Mouse (Mus musculus): ENCODE results near the gene Cntrob. TPM values are rescaled to one million over a fixed set of nuclear protein-coding genes. Genes with fewer than 3 reads are reported as not detected.
A peak's percentile ranks its signal among the peaks of the same experiment; 100 is the strongest.

Gene Cntrob
- polyA plus RNA-seq, 1 experiment, result 17.6 TPM

- Histone ChIP-seq H3K4me3 (ENCODE audit: insufficient read depth, low read length) (no peak overlapping the region), H3K27ac (ENCODE audit: insufficient read depth, low read length) (no peak overlapping the region), H3K4me1 (ENCODE audit: control insufficient read depth, insufficient read depth, low read length) (no peaks in the 10 kb centered on the region)
- TF ChIP-seq CTCF (IDR thresholded peaks at IDR 0.05; ENCODE audit: borderline replicate concordance, insufficient read depth, low read length) (no peak), POLR2A (IDR thresholded peaks at IDR 0.05; ENCODE audit: low read depth, low read length) (no peak)
These were observed 47.9 kb downstream of the Cntrob start for GRCm38 (mm10) chr11:69275650-69276049.

GRCm38 (mm10) chr11:69272122-69272740, 51.3 kb downstream of the Cntrob start:
- Histone ChIP-seq H3K27ac (ENCODE audit: insufficient read depth, low read length) (no peak overlapping the region), H3K4me3 (ENCODE audit: insufficient read depth, low read length) (no peak overlapping the region), H3K4me1 (ENCODE audit: control insufficient read depth, insufficient read depth, low read length) (no peaks in the 10 kb centered on the region)
- no peak for TF ChIP-seq POLR2A (IDR thresholded peaks at IDR 0.05; ENCODE audit: low read depth, low read length)
- no peak for TF ChIP-seq CTCF (IDR thresholded peaks at IDR 0.05; ENCODE audit: borderline replicate concordance, insufficient read depth, low read length)

GRCm38 (mm10) chr11:69269575-69269974, 54.0 kb downstream of the Cntrob start:
- H3K27ac ChIP-seq (ENCODE audit: insufficient read depth, low read length), result no peak overlapping the region
- no peaks in the 10 kb centered on the region for H3K4me1 ChIP-seq (ENCODE audit: control insufficient read depth, insufficient read depth, low read length)
- H3K4me3 ChIP-seq (ENCODE audit: insufficient read depth, low read length), result no peak overlapping the region
- TF ChIP-seq CTCF (IDR thresholded peaks at IDR 0.05; ENCODE audit: borderline replicate concordance, insufficient read depth, low read length), result peak; percentile 8; the same call in 1 of the 2 replicates
- TF ChIP-seq POLR2A (IDR thresholded peaks at IDR 0.05; ENCODE audit: low read depth, low read length), result no peak

GRCm38 (mm10) chr11:69268100-69268499, 55.5 kb downstream of the Cntrob start:
- no peak for TF ChIP-seq POLR2A (IDR thresholded peaks at IDR 0.05; ENCODE audit: low read depth, low read length)
- no peak for TF ChIP-seq CTCF (IDR thresholded peaks at IDR 0.05; ENCODE audit: borderline replicate concordance, insufficient read depth, low read length)
- H3K4me3 ChIP-seq (ENCODE audit: insufficient read depth, low read length), result no peak overlapping the region
- H3K27ac ChIP-seq (ENCODE audit: insufficient read depth, low read length), result no peak overlapping the region
- H3K4me1 ChIP-seq (ENCODE audit: control insufficient read depth, insufficient read depth, low read length), result no peaks in the 10 kb centered on the region

DNA sequence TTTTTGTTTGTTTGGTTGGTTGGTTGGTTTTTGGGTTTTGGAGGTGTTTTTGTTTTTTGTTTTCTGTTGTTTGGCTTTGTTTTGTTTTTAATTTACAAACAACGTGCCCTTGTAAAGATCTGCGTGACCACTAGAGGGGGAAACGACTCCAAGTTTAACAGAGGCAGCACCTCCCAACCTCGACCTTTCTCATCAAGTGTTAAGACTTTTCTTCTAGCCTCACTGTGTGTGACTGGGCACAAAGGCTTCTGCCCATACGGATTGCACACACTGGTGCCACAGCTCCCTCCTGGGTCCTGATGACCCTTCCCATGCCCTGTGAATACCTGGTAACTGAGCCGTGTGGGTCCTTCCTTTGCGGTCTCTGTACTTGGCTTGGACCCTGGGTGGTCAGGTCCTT, 56.2 kb downstream of the Cntrob start:
- TF ChIP-seq POLR2A (IDR thresholded peaks at IDR 0.05; ENCODE audit: low read depth, low read length) (no peak), CTCF (IDR thresholded peaks at IDR 0.05; ENCODE audit: borderline replicate concordance, insufficient read depth, low read length) (no peak)
- no peak overlapping the region for H3K27ac ChIP-seq (ENCODE audit: insufficient read depth, low read length)
- no peaks in the 10 kb centered on the region for H3K4me1 ChIP-seq (ENCODE audit: control insufficient read depth, insufficient read depth, low read length)
- no peak overlapping the region for H3K4me3 ChIP-seq (ENCODE audit: insufficient read depth, low read length)

- Histone ChIP-seq H3K4me3 (ENCODE audit: insufficient read depth, low read length) (no peak overlapping the region), H3K4me1 (ENCODE audit: control insufficient read depth, insufficient read depth, low read length) (no peaks in the 10 kb centered on the region), H3K27ac (ENCODE audit: insufficient read depth, low read length) (no peak overlapping the region)
- no peak for TF ChIP-seq CTCF (IDR thresholded peaks at IDR 0.05; ENCODE audit: borderline replicate concordance, insufficient read depth, low read length)
- TF ChIP-seq POLR2A (IDR thresholded peaks at IDR 0.05; ENCODE audit: low read depth, low read length), result no peak
These were observed 57.3 kb downstream of the Cntrob start for GRCm38 (mm10) chr11:69266253-69266652.

DNA sequence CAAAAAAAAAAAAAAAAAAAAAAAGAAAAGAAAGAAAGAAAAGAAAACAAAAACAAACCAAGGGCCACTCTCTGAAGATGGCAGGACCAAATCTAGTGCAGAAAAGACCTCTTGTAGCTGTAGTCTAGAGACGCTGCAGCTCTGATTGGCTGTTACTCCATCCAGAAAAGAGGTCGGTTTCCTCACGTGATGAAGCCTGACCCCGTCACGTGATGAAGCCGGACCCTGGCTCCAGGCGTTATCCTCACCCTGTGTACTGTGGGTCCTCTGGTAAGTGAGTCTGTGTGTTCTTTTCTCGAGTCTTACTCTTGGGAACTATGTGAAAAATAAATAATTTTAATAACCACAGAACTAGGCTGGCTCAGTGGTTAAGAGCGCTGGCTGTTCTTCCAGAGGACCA, 58.2 kb downstream of the Cntrob start:
- Histone ChIP-seq H3K4me3 (ENCODE audit: insufficient read depth, low read length) (no peak overlapping the region), H3K27ac (ENCODE audit: insufficient read depth, low read length) (no peak overlapping the region), H3K4me1 (ENCODE audit: control insufficient read depth, insufficient read depth, low read length) (peaks cover 6% of the 10 kb centered on the region; the same call in 1 of the 2 replicates)
- TF ChIP-seq CTCF (IDR thresholded peaks at IDR 0.05; ENCODE audit: borderline replicate concordance, insufficient read depth, low read length), result no peak
- TF ChIP-seq POLR2A (IDR thresholded peaks at IDR 0.05; ENCODE audit: low read depth, low read length), result no peak

- TF ChIP-seq CTCF (IDR thresholded peaks at IDR 0.05; ENCODE audit: borderline replicate concordance, insufficient read depth, low read length) (no peak), POLR2A (IDR thresholded peaks at IDR 0.05; ENCODE audit: low read depth, low read length) (no peak)
- Histone ChIP-seq H3K4me1 (ENCODE audit: control insufficient read depth, insufficient read depth, low read length) (peaks cover 13% of the 10 kb centered on the region), H3K27ac (ENCODE audit: insufficient read depth, low read length) (no peak overlapping the region), H3K4me3 (ENCODE audit: insufficient read depth, low read length) (no peak overlapping the region)
These were observed 59.3 kb downstream of the Cntrob start for GRCm38 (mm10) chr11:69264276-69264675.

GRCm38 (mm10) chr11:69260111-69260510, 63.5 kb downstream of the Cntrob start:
- peaks cover 18% of the 10 kb centered on the region for H3K4me1 ChIP-seq (ENCODE audit: control insufficient read depth, insufficient read depth, low read length)
- H3K4me3 ChIP-seq (ENCODE audit: insufficient read depth, low read length), result no peak overlapping the region
- TF ChIP-seq POLR2A (IDR thresholded peaks at IDR 0.05; ENCODE audit: low read depth, low read length) (no peak), CTCF (IDR thresholded peaks at IDR 0.05; ENCODE audit: borderline replicate concordance, insufficient read depth, low read length) (no peak)
- peak overlapping the region; percentile 91 for H3K27ac ChIP-seq (ENCODE audit: insufficient read depth, low read length)

- H3K4me1 ChIP-seq (ENCODE audit: control insufficient read depth, insufficient read depth, low read length), result peaks cover 24% of the 10 kb centered on the region
- H3K4me3 ChIP-seq (ENCODE audit: insufficient read depth, low read length), result no peak overlapping the region
- TF ChIP-seq CTCF (IDR thresholded peaks at IDR 0.05; ENCODE audit: borderline replicate concordance, insufficient read depth, low read length) (peak; percentile 56; the same call in 1 of the 2 replicates), POLR2A (IDR thresholded peaks at IDR 0.05; ENCODE audit: low read depth, low read length) (no peak)
- peak overlapping the region; percentile 69 for H3K27ac ChIP-seq (ENCODE audit: insufficient read depth, low read length)
These were observed 65.3 kb downstream of the Cntrob start for GRCm38 (mm10) chr11:69258287-69258686.

Measured in embryonic fibroblast, embryonic 13.5 days (primary cell).